15 mouse cellular contexts compared by ENCODE assay signal in genomic region chr3:51817919-51818318, GRCm38 (mm10).
DNase-seq lines count a peak whose midpoint lies in the region; ATAC-seq and TF ChIP-seq lines count a peak whose summit lies in the region.
"Had no signal": no experiment of that assay in that cellular context is flagged by ENCODE, and none has a peak within 500 bp of the region (broad histone marks: within the 10 kb centered on the region; RNA-seq: fewer than 3 reads in every experiment).

No protein-coding gene starts in this region.

- no peak overlapping the region for H3K27ac ChIP-seq in forebrain, embryonic 11.5 days (ENCODE audit: low read depth, low read length)
- peak overlapping the region; percentile 51 for H3K27ac ChIP-seq in forebrain, embryonic 15.5 days (replicated peaks)
- H3K27ac ChIP-seq in hindbrain, postnatal 0 days, result no peak overlapping the region
- peak overlapping the region; percentile 69 for H3K27ac ChIP-seq in midbrain, postnatal 0 days (ENCODE audit: low read depth, low read length)
- H3K27ac ChIP-seq: limb, embryonic 15.5 days had no signal

- H3K27me3 ChIP-seq in forebrain, embryonic 11.5 days (ENCODE audit: control insufficient read depth, insufficient read depth, low read length), result no peaks in the 10 kb centered on the region
- no peaks in the 10 kb centered on the region for H3K27me3 ChIP-seq in forebrain, embryonic 15.5 days
- H3K27me3 ChIP-seq in hindbrain, postnatal 0 days (ENCODE audit: insufficient read depth, low read length), result no peaks in the 10 kb centered on the region
- H3K27me3 ChIP-seq in midbrain, postnatal 0 days (ENCODE audit: insufficient read depth, low read length), result no peaks in the 10 kb centered on the region
- H3K27me3 ChIP-seq: limb, embryonic 15.5 days had no signal

- 34% methylated on average over 15 of the region's 15 CpGs for WGBS in forebrain, embryonic 11.5 days
- WGBS in forebrain, embryonic 15.5 days, result 11% methylated on average over 15 of the region's 15 CpGs
- WGBS in hindbrain, postnatal 0 days, result 37% methylated on average over 15 of the region's 15 CpGs
- WGBS in midbrain, postnatal 0 days, result 19% methylated on average over 15 of the region's 15 CpGs

- DNase-seq in forebrain, embryonic 11.5 days (ENCODE audit: low spot score), result no peak
- no peak for DNase-seq in hindbrain, postnatal 0 days (ENCODE audit: low spot score)
- DNase-seq in midbrain, postnatal 0 days (ENCODE audit: low spot score), result no peak
- no peak for DNase-seq in left cerebral cortex, postnatal 10 days (ENCODE audit: extremely low spot score in 1 of 2, low spot score in 2 of 2)
- DNase-seq in cerebellum, postnatal 10 days, result no peak
- no peak for DNase-seq in Muller cell, postnatal 12 days (ENCODE audit: inconsistent ontology term)
- DNase-seq: adrenal gland, postnatal 36 days; cerebellum, adult 9-10 months; heart, adult 11 months; kidney, adult 18-20 months; kidney, postnatal 14 days; lung, postnatal 10 days; thymus, postnatal 14 days had no signal

- H3K36me3 ChIP-seq in forebrain, embryonic 11.5 days (ENCODE audit: control insufficient read depth, insufficient read depth, low read length), result no peaks in the 10 kb centered on the region
- no peaks in the 10 kb centered on the region for H3K36me3 ChIP-seq in forebrain, embryonic 15.5 days
- no peaks in the 10 kb centered on the region for H3K36me3 ChIP-seq in hindbrain, postnatal 0 days (ENCODE audit: insufficient read depth, low read length)
- H3K36me3 ChIP-seq in midbrain, postnatal 0 days (ENCODE audit: insufficient read depth, low read length), result no peaks in the 10 kb centered on the region
- H3K36me3 ChIP-seq: limb, embryonic 15.5 days had no signal

- H3K4me2 ChIP-seq in forebrain, embryonic 11.5 days (ENCODE audit: low read depth, low read length, severe bottlenecking), result peak overlapping the region; percentile 16
- H3K4me2 ChIP-seq in forebrain, embryonic 15.5 days (replicated peaks), result peak overlapping the region; percentile 38
- peak overlapping the region; percentile 29; the same call in 1 of the 2 replicates for H3K4me2 ChIP-seq in hindbrain, postnatal 0 days (ENCODE audit: low read depth, low read length)
- peak overlapping the region; percentile 20; the same call in 1 of the 2 replicates for H3K4me2 ChIP-seq in midbrain, postnatal 0 days (ENCODE audit: low read depth, low read length, poor library complexity, severe bottlenecking)
- H3K4me2 ChIP-seq: limb, embryonic 15.5 days had no signal

- H3K4me3 ChIP-seq in forebrain, embryonic 11.5 days (ENCODE audit: low read depth, low read length), result no peak overlapping the region
- peak overlapping the region; percentile 14; the same call in 1 of the 2 replicates for H3K4me3 ChIP-seq in forebrain, embryonic 15.5 days
- no peak overlapping the region for H3K4me3 ChIP-seq in hindbrain, postnatal 0 days (ENCODE audit: low read length)
- H3K4me3 ChIP-seq in midbrain, postnatal 0 days (ENCODE audit: low read depth, low read length), result no peak overlapping the region
- H3K4me3 ChIP-seq: limb, embryonic 15.5 days had no signal

- intact Hi-C loops in left cerebral cortex, postnatal 10 days (cut with DNase I), result no loop called here

- TF ChIP-seq CTCF in hindbrain, postnatal 0 days (IDR thresholded peaks at IDR 0.05; ENCODE audit: low read depth), result no peak
- TF ChIP-seq CTCF in midbrain, postnatal 0 days (IDR thresholded peaks at IDR 0.05), result no peak

- no peaks in the 10 kb centered on the region for H3K9me3 ChIP-seq in forebrain, embryonic 11.5 days (ENCODE audit: control insufficient read depth, low read length)
- no peaks in the 10 kb centered on the region for H3K9me3 ChIP-seq in forebrain, embryonic 15.5 days
- H3K9me3 ChIP-seq in hindbrain, postnatal 0 days (ENCODE audit: low read length), result no peaks in the 10 kb centered on the region
- H3K9me3 ChIP-seq in midbrain, postnatal 0 days (ENCODE audit: low read length), result no peaks in the 10 kb centered on the region
- H3K9me3 ChIP-seq: limb, embryonic 15.5 days had no signal

- peaks cover 8% of the 10 kb centered on the region; the same call in 1 of the 2 replicates for H3K4me1 ChIP-seq in forebrain, embryonic 11.5 days (replicated peaks; ENCODE audit: control insufficient read depth, insufficient read depth, low read length)
- peaks cover 23% of the 10 kb centered on the region for H3K4me1 ChIP-seq in forebrain, embryonic 15.5 days
- H3K4me1 ChIP-seq in hindbrain, postnatal 0 days (ENCODE audit: insufficient read depth, low read length), result no peaks in the 10 kb centered on the region
- H3K4me1 ChIP-seq in midbrain, postnatal 0 days (ENCODE audit: insufficient read depth, low read length), result no peaks in the 10 kb centered on the region; the same call in 1 of the 2 replicates
- H3K4me1 ChIP-seq: limb, embryonic 15.5 days had no signal

- no peak overlapping the region for H3K9ac ChIP-seq in forebrain, embryonic 11.5 days (ENCODE audit: low read length)
- H3K9ac ChIP-seq in forebrain, embryonic 15.5 days (replicated peaks), result peak overlapping the region; percentile 19; the same call in 1 of the 2 replicates
- H3K9ac ChIP-seq in hindbrain, postnatal 0 days (replicated peaks; ENCODE audit: low read length), result no peak overlapping the region
- no peak overlapping the region for H3K9ac ChIP-seq in midbrain, postnatal 0 days (replicated peaks; ENCODE audit: low read length, poor library complexity, severe bottlenecking)
- H3K9ac ChIP-seq: limb, embryonic 15.5 days had no signal

- ATAC-seq in forebrain, embryonic 11.5 days (replicated peaks; ENCODE audit: low FRiP score), result no peak
- ATAC-seq in forebrain, embryonic 15.5 days (replicated peaks), result no peak
- ATAC-seq in hindbrain, postnatal 0 days, result no peak
- ATAC-seq in midbrain, postnatal 0 days (ENCODE audit: low FRiP score), result no peak

Comparison
In these comparisons a context has a peak if more than half of its experiments do, and no peak if none do; other contexts are left out.
1. H3K27ac ChIP-seq: peak in forebrain, embryonic 15.5 days (single experiment) and midbrain, postnatal 0 days (single experiment); none in forebrain, embryonic 11.5 days (single experiment) and hindbrain, postnatal 0 days (single experiment).
2. Peak in every context shown above with its lines, with median percentiles within 50 percentile points of each other: H3K4me2 ChIP-seq.